Mouse (Mus musculus): ENCODE measurements around the gene Srpk1.

Srpk1 gene

DNA sequence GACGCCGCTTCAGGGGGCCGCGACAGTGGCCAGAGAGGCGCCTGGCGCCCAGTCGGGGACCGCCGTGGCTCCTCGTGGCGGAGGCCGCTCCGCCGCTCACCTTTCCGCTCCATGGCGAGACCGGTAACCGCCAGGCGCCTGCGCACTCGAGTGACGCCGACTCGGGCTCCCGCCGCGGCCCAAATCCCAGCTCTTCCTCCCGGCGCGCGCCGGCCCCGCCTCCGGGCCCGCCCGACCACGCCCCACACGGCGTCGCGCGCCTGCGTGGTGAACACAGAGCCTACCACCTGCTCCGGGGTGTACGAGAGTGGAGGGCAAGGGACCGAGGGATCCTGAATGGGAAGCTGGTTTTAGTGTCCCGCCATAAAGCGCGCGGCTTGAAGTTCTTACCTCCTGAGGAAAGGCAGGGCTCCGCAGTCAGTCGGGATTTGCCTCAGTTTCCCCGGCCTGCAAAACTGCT is at the start of gene Srpk1:
Gene Srpk1 (minus strand): TSS at position 410 of the 460 bp plus-strand sequence.
- peak; percentile 95 for DNase-seq

- DNase-seq = no peak
These were observed 37.1 kb upstream of the Srpk1 start for GRCm38 (mm10) chr17:28659564-28659963.

DNA sequence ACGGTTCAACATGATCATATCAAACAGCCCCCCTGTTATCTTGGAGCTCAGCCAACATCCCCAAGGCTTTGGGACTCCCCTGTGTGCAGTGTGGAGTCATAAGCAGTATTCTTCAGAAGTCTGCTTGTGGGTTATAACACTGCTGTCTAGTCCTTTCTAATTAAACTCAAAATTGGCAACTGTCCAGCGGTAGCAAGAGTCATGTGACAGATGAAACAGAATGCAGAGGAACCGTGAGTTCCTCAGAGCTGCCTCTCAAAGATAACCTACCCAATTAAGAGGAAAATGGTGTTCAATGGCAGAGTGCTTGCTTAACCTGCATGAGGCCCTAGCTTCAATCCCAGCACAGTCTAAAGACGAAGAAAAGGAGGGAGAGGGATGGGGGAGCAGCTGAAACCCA is 35.4 kb upstream of the Srpk1 start:
- no peak for DNase-seq

DNA sequence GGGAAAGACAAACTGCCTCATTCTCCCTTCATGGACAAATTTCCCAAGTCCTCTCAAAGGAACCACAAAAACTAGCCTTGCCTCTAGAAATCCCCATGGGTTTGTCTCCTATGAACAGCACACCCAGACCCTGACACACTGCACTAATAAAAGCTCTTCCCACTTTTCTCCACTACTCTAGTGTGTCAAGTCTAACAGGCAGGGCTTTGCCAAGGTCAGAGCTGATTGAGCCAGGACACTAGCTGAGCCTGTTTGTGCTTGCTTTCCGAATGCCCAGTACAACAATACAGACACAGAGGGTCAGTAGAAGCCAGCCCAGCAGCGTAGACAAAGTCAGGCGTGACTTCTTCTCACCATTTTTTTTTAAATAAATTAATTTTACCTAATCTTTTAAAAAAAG is 27.8 kb upstream of the Srpk1 start:
- no peak for DNase-seq

GRCm38 (mm10) chr17:28648607-28649370 is 26.3 kb upstream of the Srpk1 start:
- peak; percentile 88 for DNase-seq

- no peak for DNase-seq
These were observed 23.7 kb upstream of the Srpk1 start for GRCm38 (mm10) chr17:28646221-28646620.

DNA sequence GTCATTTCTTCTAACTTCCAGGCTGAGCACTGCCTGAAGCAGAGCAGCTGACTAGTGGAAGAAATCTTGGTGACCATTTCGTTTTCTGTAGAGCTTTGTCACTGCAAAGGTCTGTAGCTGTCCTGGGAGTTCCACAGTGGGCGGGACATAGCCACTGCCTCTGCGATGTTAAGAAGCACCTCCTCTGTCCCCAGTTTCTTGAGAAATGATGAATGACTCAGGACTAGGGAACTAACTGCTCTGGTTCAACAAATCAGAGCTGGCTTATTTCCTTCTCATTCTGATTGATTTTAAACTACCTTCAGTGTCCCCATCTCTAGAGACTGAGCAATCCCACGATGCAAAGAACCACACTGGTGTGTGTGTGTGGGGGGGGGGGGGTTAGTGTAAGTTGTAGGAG is 21.6 kb upstream of the Srpk1 start:
- DNase-seq = no peak

DNA sequence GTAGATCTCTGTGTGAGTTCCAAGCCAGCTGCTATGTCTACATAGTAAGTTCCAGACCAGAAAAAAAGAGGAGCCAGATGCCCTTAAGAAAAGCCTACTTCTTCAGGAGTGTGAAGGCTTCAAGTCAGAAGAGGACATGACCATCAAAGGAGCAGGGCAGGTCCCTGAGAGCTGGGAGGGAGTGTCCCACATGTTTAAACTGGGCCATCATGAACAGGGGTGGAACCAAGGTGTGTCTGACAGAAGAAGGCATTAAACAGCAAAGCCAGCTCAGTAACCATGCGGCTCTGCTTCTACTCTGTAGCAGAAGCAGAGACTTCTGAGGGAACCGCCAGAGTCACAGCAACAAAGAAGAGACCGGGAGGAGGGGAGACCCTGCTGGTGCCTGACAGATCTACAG is 21.2 kb upstream of the Srpk1 start:
- DNase-seq = peak; percentile 46

GRCm38 (mm10) chr17:28640113-28640512 is 17.6 kb upstream of the Srpk1 start:
- no peak for DNase-seq

- DNase-seq = no peak
These were observed 15.5 kb upstream of the Srpk1 start for GRCm38 (mm10) chr17:28637711-28638690.

GRCm38 (mm10) chr17:28635842-28636241 is 13.3 kb upstream of the Srpk1 start:
- DNase-seq = no peak

GRCm38 (mm10) chr17:28629125-28629524 is 6.6 kb upstream of the Srpk1 start:
- DNase-seq = no peak

GRCm38 (mm10) chr17:28628248-28629124 is 6.0 kb upstream of the Srpk1 start:
- no peak for DNase-seq

DNA sequence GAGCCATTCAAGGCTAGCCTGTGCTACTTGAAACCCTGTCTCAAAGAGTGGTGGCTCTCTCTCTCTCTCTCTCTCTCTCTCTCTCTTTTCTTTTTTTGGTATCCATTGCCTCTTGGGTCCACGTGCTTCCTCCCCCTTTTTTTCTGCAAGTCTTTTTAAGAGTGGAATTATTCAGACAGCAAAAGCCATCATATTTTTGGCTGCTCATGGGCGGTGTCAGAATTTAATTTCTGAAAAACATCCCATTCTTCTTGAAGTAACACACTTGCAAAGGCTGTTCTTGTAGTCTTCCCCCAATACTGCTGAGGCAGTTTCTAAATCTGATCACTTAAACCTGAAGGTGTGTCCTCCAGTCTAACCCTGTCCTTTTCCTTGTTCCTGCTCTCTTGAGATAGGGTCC is 4.4 kb upstream of the Srpk1 start:
- DNase-seq = no peak

- DNase-seq = no peak
These were observed 2.8 kb upstream of the Srpk1 start for GRCm38 (mm10) chr17:28625327-28625726.

GRCm38 (mm10) chr17:28624841-28625240 is 2.3 kb upstream of the Srpk1 start:
- DNase-seq = no peak

GRCm38 (mm10) chr17:28621381-28622299 is 869 bp downstream of the Srpk1 start:
- DNase-seq = peak; percentile 67

GRCm38 (mm10) chr17:28618775-28619174 is 3.7 kb downstream of the Srpk1 start:
- no peak for DNase-seq

DNA sequence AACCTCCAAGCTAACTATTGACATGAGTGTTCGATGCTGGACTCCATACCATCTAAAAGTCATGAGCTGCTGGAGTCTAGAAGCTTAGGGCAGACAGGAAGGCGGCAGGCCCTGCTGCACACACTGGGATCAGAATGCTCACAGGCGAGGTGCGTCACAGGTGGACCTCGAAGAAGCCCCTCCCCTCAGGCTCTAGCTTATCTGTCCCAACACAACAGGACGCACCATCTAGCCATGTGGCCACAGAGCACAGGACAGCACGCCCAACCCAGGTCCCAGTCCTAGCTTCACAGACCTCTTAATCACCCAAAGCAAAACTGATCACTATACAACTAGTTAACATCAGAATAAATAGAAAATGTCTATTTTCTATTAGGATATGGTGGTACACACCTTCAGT is 4.4 kb downstream of the Srpk1 start:
- no peak for DNase-seq

DNA sequence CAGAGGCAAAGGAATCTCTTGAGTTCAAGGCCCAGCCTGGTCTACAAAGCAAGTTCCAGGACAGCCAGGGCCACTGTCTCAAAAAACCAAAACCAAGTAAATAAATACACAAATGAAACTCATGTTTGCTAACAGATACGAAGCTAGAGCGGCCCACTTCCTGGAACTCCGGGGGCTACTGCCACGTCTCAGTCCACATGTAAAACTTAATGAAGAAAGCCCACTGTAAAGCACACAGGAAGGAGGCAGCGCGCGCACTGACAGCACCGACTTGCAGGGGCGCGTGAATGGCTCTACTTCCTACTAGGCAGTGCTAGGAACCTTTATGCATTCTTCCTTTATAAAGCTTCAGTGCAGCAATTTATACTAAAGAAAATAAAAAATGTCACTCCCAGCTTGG is 4.9 kb downstream of the Srpk1 start:
- DNase-seq = peak; percentile 49

DNA sequence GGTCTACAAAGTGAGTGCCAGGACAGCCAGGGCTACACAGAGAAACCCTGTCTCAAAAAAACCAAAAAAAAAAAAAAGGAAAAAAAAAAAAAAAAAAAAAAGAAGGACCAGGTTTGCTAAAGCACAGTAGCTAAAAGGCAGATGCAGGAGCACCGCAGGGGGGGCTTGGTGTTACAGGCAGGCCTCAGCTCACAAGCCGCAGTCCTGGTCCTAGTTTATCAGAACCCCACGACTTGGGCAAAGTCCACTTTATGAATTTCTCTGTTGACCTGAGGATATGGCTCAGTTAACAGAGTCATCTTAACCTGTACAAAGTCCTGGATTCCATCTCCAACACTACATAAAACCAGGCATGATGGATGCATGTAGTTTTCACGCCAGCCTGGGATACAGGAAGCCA is 7.2 kb downstream of the Srpk1 start:
- DNase-seq = no peak

DNA sequence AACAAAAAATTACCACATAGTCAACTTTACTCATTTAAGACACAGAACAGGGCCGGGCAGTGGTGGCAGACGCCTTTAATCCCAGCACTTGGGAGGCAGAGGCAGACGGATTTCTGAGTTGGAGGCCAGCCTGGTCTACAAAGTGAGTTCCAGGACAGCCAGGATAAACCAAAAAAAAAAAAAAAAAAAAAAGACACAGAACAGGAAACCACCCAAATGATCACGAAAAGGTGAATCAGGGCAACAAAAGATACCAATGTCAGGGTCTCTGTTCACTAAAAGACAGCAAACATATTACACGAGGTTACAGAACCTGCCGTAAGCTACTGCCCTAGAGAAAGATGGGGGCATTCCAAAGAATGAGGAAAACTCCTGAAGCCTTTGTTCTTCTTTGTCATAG is 9.4 kb downstream of the Srpk1 start:
- no peak for DNase-seq
